Mouse (Mus musculus): Measurements from ENCODE around the gene Gm3646. TPM values are rescaled to one million over a fixed set of nuclear protein-coding genes. Genes with fewer than 3 reads are reported as not detected.
A peak's percentile ranks its signal among the peaks of the same experiment; 100 is the strongest.

Gene Gm3646
- polyA plus RNA-seq, 1 experiment from 2014 or later: 1.4 TPM

DNA sequence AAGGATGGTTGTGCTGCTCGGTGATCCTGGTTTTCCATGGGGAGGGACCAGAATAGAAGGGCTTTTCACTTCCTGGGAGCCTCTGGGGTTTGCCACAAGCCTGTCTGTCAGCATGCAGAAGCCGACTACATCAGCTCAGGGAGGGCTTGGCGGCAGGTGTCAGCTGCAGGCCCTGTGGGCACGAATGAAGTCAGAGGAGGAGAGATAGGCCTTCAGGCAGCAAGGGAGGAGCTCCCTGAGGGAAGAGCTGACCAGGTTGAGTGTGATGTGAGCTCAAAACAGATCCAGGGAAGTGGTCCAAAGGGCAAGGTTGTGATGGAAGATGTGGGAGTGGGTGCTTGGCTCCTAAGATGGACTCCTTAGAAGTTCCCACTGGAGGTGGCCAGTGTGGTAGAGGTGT, 35.7 kb upstream of the Gm3646 start:
- Histone ChIP-seq H3K4me3 (ENCODE audit: low read depth, low read length) (no peak overlapping the region), H3K9ac (ENCODE audit: low read length) (no peak overlapping the region), H3K36me3 (ENCODE audit: control insufficient read depth, insufficient read depth, low read length) (no peaks in the 10 kb centered on the region), H3K27me3 (ENCODE audit: control insufficient read depth, insufficient read depth, low read length) (no peaks in the 10 kb centered on the region), H3K4me2 (replicated peaks; ENCODE audit: low read depth) (no peak overlapping the region), H3K27ac (replicated peaks) (no peak overlapping the region), H3K4me1 (replicated peaks; ENCODE audit: control insufficient read depth, insufficient read depth) (no peaks in the 10 kb centered on the region), H3K9me3 (ENCODE audit: control insufficient read depth, low read length) (no peaks in the 10 kb centered on the region)
- DNase-seq (ENCODE audit: low spot score) (no peak), ATAC-seq (ENCODE audit: low FRiP score, low TSS enrichment) (no peak)
- TF ChIP-seq CTCF (IDR thresholded peaks at IDR 0.05; ENCODE audit: low read depth): no peak
- TF ChIP-seq EP300 (optimal IDR thresholded peaks at IDR 0.05): no peak
- 55% methylated on average over 4 of the region's 4 CpGs for WGBS

DNA sequence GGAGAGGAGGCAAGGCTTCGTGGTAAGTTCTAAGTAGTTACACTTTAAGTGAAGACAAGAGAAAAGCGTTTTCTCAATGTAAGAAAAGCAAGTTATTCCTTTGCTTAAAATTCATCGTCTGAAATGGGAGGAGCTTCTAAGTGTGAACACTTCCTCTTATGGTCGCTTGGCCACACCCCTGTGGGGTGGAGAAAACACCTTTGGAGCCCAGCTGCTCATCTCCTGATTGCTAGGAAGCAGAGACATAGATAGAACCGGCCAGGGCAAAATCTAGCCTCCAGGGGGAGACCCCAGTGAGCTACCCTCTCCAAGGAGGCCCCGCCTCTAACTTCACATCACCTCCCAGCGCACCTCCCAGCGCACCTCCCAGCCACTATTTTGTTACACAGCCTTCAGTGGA, 34.7 kb upstream of the Gm3646 start:
- WGBS: 55% methylated on average over 8 of the region's 8 CpGs

DNA sequence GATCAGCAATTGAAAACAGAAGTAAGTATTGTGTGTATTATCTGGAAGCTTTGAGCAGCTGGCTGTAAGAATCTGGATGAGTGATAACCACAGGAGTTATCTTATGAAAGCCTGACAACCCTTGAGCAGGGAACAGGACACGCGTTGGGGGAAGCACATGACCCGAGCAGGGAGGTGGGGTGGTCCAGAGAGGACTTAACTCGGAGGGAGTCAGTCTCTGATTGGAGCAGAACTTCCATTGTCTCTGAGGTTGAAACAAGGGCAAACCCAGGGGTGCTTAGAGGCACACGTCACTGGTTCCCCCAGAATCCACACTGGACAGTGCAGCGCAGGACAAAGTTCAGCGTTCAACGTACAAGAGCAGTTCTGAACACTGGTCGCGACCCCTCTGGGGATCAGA, 34.1 kb upstream of the Gm3646 start:
- no peak overlapping the region for H3K4me2 ChIP-seq (replicated peaks; ENCODE audit: low read depth)
- no peak for DNase-seq (ENCODE audit: low spot score)
- 63% methylated on average over 10 of the region's 10 CpGs for WGBS
- ATAC-seq (ENCODE audit: low FRiP score, low TSS enrichment): no peak
- H3K27ac ChIP-seq (replicated peaks): no peak overlapping the region
- H3K4me1 ChIP-seq (replicated peaks; ENCODE audit: control insufficient read depth, insufficient read depth): no peaks in the 10 kb centered on the region
- no peaks in the 10 kb centered on the region for H3K9me3 ChIP-seq (ENCODE audit: control insufficient read depth, low read length)
- H3K4me3 ChIP-seq (ENCODE audit: low read depth, low read length): no peak overlapping the region
- H3K27me3 ChIP-seq (ENCODE audit: control insufficient read depth, insufficient read depth, low read length): no peaks in the 10 kb centered on the region
- no peak overlapping the region for H3K9ac ChIP-seq (ENCODE audit: low read length)
- TF ChIP-seq CTCF (IDR thresholded peaks at IDR 0.05; ENCODE audit: low read depth) (no peak), EP300 (optimal IDR thresholded peaks at IDR 0.05) (no peak)
- H3K36me3 ChIP-seq (ENCODE audit: control insufficient read depth, insufficient read depth, low read length): no peaks in the 10 kb centered on the region

More for the DNA sequence above, 34.7 kb upstream of the Gm3646 start:
- no peaks in the 10 kb centered on the region for H3K27me3 ChIP-seq (ENCODE audit: control insufficient read depth, insufficient read depth, low read length)
- no peaks in the 10 kb centered on the region for H3K4me1 ChIP-seq (replicated peaks; ENCODE audit: control insufficient read depth, insufficient read depth)
- H3K9ac ChIP-seq (ENCODE audit: low read length): no peak overlapping the region
- H3K36me3 ChIP-seq (ENCODE audit: control insufficient read depth, insufficient read depth, low read length): no peaks in the 10 kb centered on the region
- no peak for ATAC-seq (ENCODE audit: low FRiP score, low TSS enrichment)
- no peak overlapping the region for H3K4me2 ChIP-seq (replicated peaks; ENCODE audit: low read depth)
- no peak overlapping the region for H3K27ac ChIP-seq (replicated peaks)
- no peaks in the 10 kb centered on the region for H3K9me3 ChIP-seq (ENCODE audit: control insufficient read depth, low read length)
- no peak overlapping the region for H3K4me3 ChIP-seq (ENCODE audit: low read depth, low read length)
- no peak for TF ChIP-seq EP300 (optimal IDR thresholded peaks at IDR 0.05)
- no peak for TF ChIP-seq CTCF (IDR thresholded peaks at IDR 0.05; ENCODE audit: low read depth)
- no peak for DNase-seq (ENCODE audit: low spot score)

DNA sequence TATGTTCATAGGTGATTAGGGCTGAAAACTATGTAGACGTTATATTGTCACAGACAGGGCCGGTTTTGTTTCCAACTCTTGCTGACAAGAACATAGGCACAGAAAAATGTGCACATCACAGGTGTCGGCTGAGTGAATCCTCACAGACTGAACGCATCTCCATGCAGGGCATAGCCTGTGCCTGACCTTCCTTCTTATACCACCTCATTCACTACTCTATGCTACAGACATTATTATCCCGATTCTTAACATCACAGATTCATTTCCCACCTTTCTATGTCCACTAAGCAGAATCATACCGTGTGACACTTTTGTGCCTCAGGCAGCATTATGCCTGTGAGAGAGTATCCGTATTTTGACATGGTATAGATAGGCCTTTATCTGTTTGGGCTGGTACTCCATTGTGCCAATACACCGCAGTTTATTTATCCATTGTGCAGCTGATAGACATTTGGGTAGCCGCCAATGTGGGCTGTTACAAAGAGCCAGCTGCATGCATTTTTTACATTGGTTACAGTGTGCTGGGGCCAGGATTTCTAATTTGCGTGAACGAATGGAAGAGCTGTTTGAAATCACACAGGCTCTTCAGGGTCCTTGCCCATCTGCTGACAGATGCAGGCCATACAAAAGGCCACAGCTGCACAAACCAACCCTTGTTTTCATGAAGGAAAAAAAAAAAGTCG, 33.5 kb upstream of the Gm3646 start:
- DNase-seq (ENCODE audit: low spot score) (peak; percentile 42), ATAC-seq (ENCODE audit: low FRiP score, low TSS enrichment) (no peak)
- WGBS: 58% methylated on average over 12 of the region's 12 CpGs
- TF ChIP-seq EP300 (optimal IDR thresholded peaks at IDR 0.05) (no peak), CTCF (IDR thresholded peaks at IDR 0.05; ENCODE audit: low read depth) (no peak)
- no peak overlapping the region for H3K9ac ChIP-seq (ENCODE audit: low read length)
- no peaks in the 10 kb centered on the region for H3K4me1 ChIP-seq (replicated peaks; ENCODE audit: control insufficient read depth, insufficient read depth)
- no peaks in the 10 kb centered on the region for H3K36me3 ChIP-seq (ENCODE audit: control insufficient read depth, insufficient read depth, low read length)
- H3K9me3 ChIP-seq (ENCODE audit: control insufficient read depth, low read length): no peaks in the 10 kb centered on the region
- no peaks in the 10 kb centered on the region for H3K27me3 ChIP-seq (ENCODE audit: control insufficient read depth, insufficient read depth, low read length)
- H3K4me2 ChIP-seq (replicated peaks; ENCODE audit: low read depth): no peak overlapping the region
- no peak overlapping the region for H3K27ac ChIP-seq (replicated peaks)
- H3K4me3 ChIP-seq (ENCODE audit: low read depth, low read length): no peak overlapping the region

DNA sequence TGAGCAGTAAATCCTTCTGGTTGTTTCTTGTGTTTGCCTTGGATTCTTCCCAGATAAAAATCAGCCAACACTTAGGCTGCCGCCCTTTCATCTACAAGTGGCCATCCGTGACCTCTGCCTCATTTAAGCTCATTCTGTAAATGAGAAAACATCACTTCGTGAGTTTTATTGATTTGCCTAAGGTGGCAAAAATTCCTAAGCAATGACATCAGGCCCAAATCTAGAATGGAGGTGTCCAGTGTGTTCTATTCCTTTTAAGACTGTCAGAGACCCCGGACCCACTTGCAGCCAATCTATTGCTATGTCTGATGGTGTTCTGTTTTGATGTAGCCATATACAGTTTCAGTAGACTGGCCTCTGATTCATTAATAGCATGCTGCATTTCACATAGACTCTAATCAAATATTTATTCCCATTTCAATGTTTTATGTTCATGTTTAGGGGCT, 26.5 kb upstream of the Gm3646 start:
- no peaks in the 10 kb centered on the region for H3K36me3 ChIP-seq (ENCODE audit: control insufficient read depth, insufficient read depth, low read length)
- ATAC-seq (ENCODE audit: low FRiP score, low TSS enrichment): no peak

DNA sequence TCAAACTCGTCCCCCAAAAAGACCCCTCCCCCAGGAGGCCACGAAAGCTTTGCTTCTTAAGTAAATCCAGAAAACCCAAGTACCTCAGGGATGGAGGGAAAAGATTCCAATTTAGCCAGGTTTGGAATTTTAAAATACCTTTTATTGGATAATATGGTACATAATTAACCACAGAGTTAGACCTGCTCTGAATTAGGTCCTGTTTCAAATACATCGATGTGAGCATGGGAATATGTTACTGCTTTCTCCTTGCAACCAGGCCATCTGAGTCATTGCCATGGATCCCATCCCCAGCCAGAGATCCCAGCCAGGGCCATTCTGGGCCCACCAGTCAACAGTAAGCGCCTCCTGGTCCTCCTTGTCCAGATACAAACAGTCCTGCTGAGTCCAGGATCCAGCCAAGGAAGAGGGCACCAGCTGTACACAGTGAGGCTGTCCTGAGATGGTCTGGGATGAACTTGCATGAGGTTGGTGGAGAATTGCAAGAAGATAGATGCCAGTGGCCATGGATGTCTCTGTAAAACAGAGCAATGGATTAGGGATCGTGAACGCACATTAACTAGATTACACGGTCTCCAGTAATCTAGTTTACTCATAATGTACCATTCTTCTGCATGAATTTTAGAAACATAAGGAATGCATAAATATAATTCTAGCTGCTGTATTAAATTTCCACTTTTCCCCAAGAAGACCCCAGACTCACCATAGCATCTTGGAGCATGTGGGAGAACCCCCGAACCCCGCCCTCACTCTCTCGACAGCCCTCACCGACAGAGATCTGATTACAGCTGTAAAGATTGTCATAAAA, 25.9 kb upstream of the Gm3646 start:
- Histone ChIP-seq H3K4me1 (replicated peaks; ENCODE audit: control insufficient read depth, insufficient read depth) (no peaks in the 10 kb centered on the region), H3K4me2 (replicated peaks; ENCODE audit: low read depth) (no peak overlapping the region), H3K9ac (ENCODE audit: low read length) (no peak overlapping the region), H3K9me3 (ENCODE audit: control insufficient read depth, low read length) (no peaks in the 10 kb centered on the region), H3K27me3 (ENCODE audit: control insufficient read depth, insufficient read depth, low read length) (no peaks in the 10 kb centered on the region), H3K36me3 (ENCODE audit: control insufficient read depth, insufficient read depth, low read length) (no peaks in the 10 kb centered on the region), H3K27ac (replicated peaks) (no peak overlapping the region), H3K4me3 (ENCODE audit: low read depth, low read length) (no peak overlapping the region)
- TF ChIP-seq CTCF (IDR thresholded peaks at IDR 0.05; ENCODE audit: low read depth) (no peak), EP300 (optimal IDR thresholded peaks at IDR 0.05) (no peak)
- no peak for DNase-seq (ENCODE audit: low spot score)
- no peak for ATAC-seq (ENCODE audit: low FRiP score, low TSS enrichment)
- WGBS: 72% methylated on average over 11 of the region's 11 CpGs

More for the DNA sequence above, 26.5 kb upstream of the Gm3646 start:
- Histone ChIP-seq H3K4me1 (replicated peaks; ENCODE audit: control insufficient read depth, insufficient read depth) (no peaks in the 10 kb centered on the region), H3K9ac (ENCODE audit: low read length) (no peak overlapping the region), H3K9me3 (ENCODE audit: control insufficient read depth, low read length) (no peaks in the 10 kb centered on the region), H3K27ac (replicated peaks) (no peak overlapping the region), H3K27me3 (ENCODE audit: control insufficient read depth, insufficient read depth, low read length) (no peaks in the 10 kb centered on the region), H3K4me3 (ENCODE audit: low read depth, low read length) (no peak overlapping the region), H3K4me2 (replicated peaks; ENCODE audit: low read depth) (no peak overlapping the region)
- no peak for DNase-seq (ENCODE audit: low spot score)
- 53% methylated on average over 4 of the region's 4 CpGs for WGBS
- no peak for TF ChIP-seq CTCF (IDR thresholded peaks at IDR 0.05; ENCODE audit: low read depth)
- TF ChIP-seq EP300 (optimal IDR thresholded peaks at IDR 0.05): no peak
